Mouse (Mus musculus) gastrocnemius, postnatal 25 days (tissue): ENCODE data around the gene Ech1. TPM values are rescaled to one million over a fixed set of nuclear protein-coding genes. Genes with fewer than 3 reads are reported as not detected.

Experiments used
- DNase-seq: peaks from one replicate; pipeline ENCODE4 v3.0.0; 2022
- total RNA-seq, 2 experiments: library from RNA; stranded (reverse); gene quantifications; 1 replicate in 1 of 2; 2 replicates in 1 of 2; pipeline ENCODE4 v1.2.3; 2021

The Ech1 gene
- total RNA-seq, 2 experiments from 2014 or later, result 185 to 241 TPM

- no peak for DNase-seq
These were observed 37.9 kb downstream of the Ech1 start for GRCm38 (mm10) chr7:28862817-28863499.

GRCm38 (mm10) chr7:28863540-28863939, 38.5 kb downstream of the Ech1 start, which contains the start of gene Lgals7:
Gene Lgals7 (plus strand): TSS chr7:28863853.
- no peak for DNase-seq

GRCm38 (mm10) chr7:28864288-28864750, 39.3 kb downstream of the Ech1 start:
- no peak for DNase-seq

GRCm38 (mm10) chr7:28865481-28866300, 40.7 kb downstream of the Ech1 start:
- DNase-seq, result peak; percentile 84

- DNase-seq, result no peak
These were observed 41.9 kb downstream of the Ech1 start for GRCm38 (mm10) chr7:28866769-28867507.

GRCm38 (mm10) chr7:28867508-28868340, 42.7 kb downstream of the Ech1 start:
- peak; percentile 65 for DNase-seq

- no peak for DNase-seq
These were observed 46.1 kb downstream of the Ech1 start for GRCm38 (mm10) chr7:28870901-28871664.

- no peak for DNase-seq
These were observed 49.5 kb downstream of the Ech1 start for GRCm38 (mm10) chr7:28874565-28874964.

- DNase-seq, result no peak
These were observed 51.1 kb downstream of the Ech1 start for GRCm38 (mm10) chr7:28876099-28876498.

- DNase-seq, result no peak
These were observed 52.1 kb downstream of the Ech1 start for GRCm38 (mm10) chr7:28877155-28877554.

GRCm38 (mm10) chr7:28877856-28878255, 52.8 kb downstream of the Ech1 start:
- no peak for DNase-seq

GRCm38 (mm10) chr7:28879606-28880005, 54.6 kb downstream of the Ech1 start:
- no peak for DNase-seq

- DNase-seq, result no peak
These were observed 55.5 kb downstream of the Ech1 start for GRCm38 (mm10) chr7:28880554-28880953.

GRCm38 (mm10) chr7:28881199-28881598, 56.2 kb downstream of the Ech1 start, which contains the start of gene Capn12:
Gene Capn12 (plus strand): TSS chr7:28881422.
- no peak for DNase-seq

Other genes with a start within 250 kb of the Ech1 start
- gene Samd4b, start 227.1 kb upstream of the Ech1 start, total RNA-seq, result 10 to 100 TPM in 1 of 2 experiments, 1 to 10 TPM in 1; 9.8 to 14.0 TPM
- 1 to 10 TPM; 3.0 TPM for gene Pak4, start 227.0 kb upstream of the Ech1 start, total RNA-seq
- gene Acp7, start 193.9 kb upstream of the Ech1 start, total RNA-seq, result not detected
- gene Fbxo27, start 132.4 kb upstream of the Ech1 start, total RNA-seq, result 1 to 10 TPM in 1 of 2 experiments, under 1 TPM in 1; 0.74 to 1.3 TPM
- 1 to 10 TPM; 5.7 to 6.0 TPM for gene Fbxo17, start 108.4 kb upstream of the Ech1 start, total RNA-seq
- 10 to 100 TPM; 35.2 to 46.5 TPM for gene Mrps12, start 83.4 kb upstream of the Ech1 start, total RNA-seq
- gene Sars2, start 83.2 kb upstream of the Ech1 start, total RNA-seq, result 10 to 100 TPM; 13.5 to 15.6 TPM
- not detected for gene Ccer2, start 69.0 kb upstream of the Ech1 start, total RNA-seq
- gene Sirt2, start 58.5 kb upstream of the Ech1 start, total RNA-seq, result 10 to 100 TPM; 81.6 to 82.3 TPM
- gene Nfkbib, start 57.7 kb upstream of the Ech1 start, total RNA-seq, result 10 to 100 TPM; 24.4 to 27.9 TPM
- gene Rinl, start 36.2 kb upstream of the Ech1 start, total RNA-seq, result under 1 TPM; 0.51 to 0.78 TPM
- gene Hnrnpl, start 16.7 kb upstream of the Ech1 start, total RNA-seq, result 100 to 1,000 TPM; 118 to 120 TPM
- 1 to 10 TPM; 3.2 to 5.4 TPM for gene Lgals4, start 8.6 kb downstream of the Ech1 start, total RNA-seq
- not detected for gene Lgals7, start 38.6 kb downstream of the Ech1 start, total RNA-seq
- under 1 TPM in 1 of 2 experiments, not detected in 1; 0.10 TPM for gene Capn12, start 56.2 kb downstream of the Ech1 start, total RNA-seq
- gene Actn4, start 137.1 kb downstream of the Ech1 start, total RNA-seq, result 10 to 100 TPM; 36.7 to 45.8 TPM
- gene Eif3k, start 156.6 kb downstream of the Ech1 start, total RNA-seq, result 100 to 1,000 TPM; 116 to 137 TPM
- gene Map4k1, start 156.8 kb downstream of the Ech1 start, total RNA-seq, result under 1 TPM; 0.29 to 0.36 TPM